Mouse (Mus musculus) bone marrow macrophage, adult 2 months (primary cell): ENCODE measurements around the gene Disc1. TPM values are rescaled to one million over a fixed set of nuclear protein-coding genes. Genes with fewer than 3 reads are reported as not detected.

ENCODE experiments used
- H3K27ac ChIP-seq: 2 replicates; pipeline ENCODE4 v1.5.1; 2012; ENCODE audit warnings: low read depth, low read length; ENCODE audit not compliant: insufficient read depth
- H3K4me1 ChIP-seq: 2 replicates; pipeline ENCODE4 v1.6.1; 2012; ENCODE audit warnings: low read length; ENCODE audit not compliant: control insufficient read depth, insufficient read depth
- H3K4me3 ChIP-seq: 2 replicates; pipeline ENCODE4 v1.5.1; 2012; ENCODE audit warnings: mild to moderate bottlenecking, low read length, moderate library complexity; ENCODE audit not compliant: insufficient read depth
- CTCF ChIP-seq: IDR thresholded peaks from 2 replicates; pipeline ENCODE4 v1.5.1; 2012; ENCODE audit warnings: low read depth, mild to moderate bottlenecking, low read length, moderate library complexity
- POLR2A ChIP-seq: IDR thresholded peaks from 2 replicates; pipeline ENCODE4 v1.6.1; 2012; ENCODE audit warnings: mild to moderate bottlenecking, low read depth, low read length, borderline replicate concordance
- polyA plus RNA-seq: library from polyadenylated mRNA; stranded (reverse); fragments of >200 nt; gene quantifications from 2 replicates; pipeline ENCODE4 v1.2.4, GENCODE M21; 2012; ENCODE audit not compliant: missing spikeins, insufficient read depth, insufficient read length

Gene Disc1
- polyA plus RNA-seq, 1 experiment = 2.8 TPM

- H3K27ac ChIP-seq = no peak overlapping the region
- H3K4me1 ChIP-seq = no peaks in the 10 kb centered on the region
- TF ChIP-seq POLR2A (no peak), CTCF (no peak)
- no peak overlapping the region for H3K4me3 ChIP-seq
Observed at GRCm38 (mm10) chr8:125174237-125174636, 120.2 kb downstream of the Disc1 start.

- H3K4me1 ChIP-seq = no peaks in the 10 kb centered on the region
- TF ChIP-seq CTCF (no peak), POLR2A (no peak)
- no peak overlapping the region for H3K27ac ChIP-seq
- no peak overlapping the region for H3K4me3 ChIP-seq
Observed at GRCm38 (mm10) chr8:125174851-125175250, 120.9 kb downstream of the Disc1 start.

- H3K27ac ChIP-seq = no peak overlapping the region
- TF ChIP-seq CTCF = no peak
- no peak for TF ChIP-seq POLR2A
- no peaks in the 10 kb centered on the region for H3K4me1 ChIP-seq
- H3K4me3 ChIP-seq = no peak overlapping the region
Observed at GRCm38 (mm10) chr8:125175661-125176060, 121.7 kb downstream of the Disc1 start.

DNA sequence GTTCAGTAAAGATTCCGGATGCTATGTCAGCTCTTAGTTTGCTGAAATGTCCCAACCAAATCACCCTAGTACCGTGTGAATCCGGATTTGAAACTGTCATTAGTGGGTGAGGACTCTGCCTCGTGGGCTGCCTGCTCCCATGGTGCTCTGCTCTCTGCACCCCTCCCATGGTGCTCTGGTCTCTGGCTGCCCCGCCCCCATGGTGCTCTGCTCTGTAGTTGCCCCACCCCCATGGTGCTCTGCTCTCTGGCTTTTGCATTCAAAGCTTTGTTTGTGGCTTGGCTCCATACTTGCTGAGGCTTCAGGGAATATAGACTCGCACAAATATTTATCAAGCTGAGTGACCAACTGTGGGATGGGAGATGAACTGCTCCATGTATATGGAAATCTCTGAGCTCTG lies 123.1 kb downstream of the Disc1 start:
- no peaks in the 10 kb centered on the region for H3K4me1 ChIP-seq
- H3K27ac ChIP-seq = no peak overlapping the region
- no peak overlapping the region for H3K4me3 ChIP-seq
- TF ChIP-seq CTCF = no peak
- no peak for TF ChIP-seq POLR2A

DNA sequence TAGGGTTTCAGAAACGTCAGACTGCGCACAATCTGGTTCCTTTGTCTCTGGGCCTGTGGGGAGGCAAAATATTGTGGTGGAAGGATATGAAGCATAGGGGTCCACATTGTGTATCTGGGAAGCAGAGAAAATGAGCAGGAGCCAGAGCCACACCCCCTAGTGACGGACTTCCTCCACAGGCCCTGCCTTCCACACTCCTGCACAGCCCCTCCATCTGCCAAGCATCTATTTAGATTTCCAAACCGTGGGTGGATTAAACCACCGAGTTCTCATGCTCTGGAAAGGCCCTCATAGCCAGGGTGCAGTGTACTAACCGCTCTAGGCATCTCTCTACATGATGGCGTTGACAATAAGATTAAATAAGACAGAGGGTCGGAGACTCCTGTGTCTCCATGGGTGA lies 124.0 kb downstream of the Disc1 start:
- H3K4me3 ChIP-seq = no peak overlapping the region
- TF ChIP-seq POLR2A (no peak), CTCF (no peak)
- no peak overlapping the region for H3K27ac ChIP-seq
- H3K4me1 ChIP-seq = no peaks in the 10 kb centered on the region

GRCm38 (mm10) chr8:125183548-125184451 lies 129.8 kb downstream of the Disc1 start:
- H3K4me3 ChIP-seq = no peak overlapping the region
- no peak overlapping the region for H3K27ac ChIP-seq
- TF ChIP-seq CTCF = peak; percentile 87
- TF ChIP-seq POLR2A = no peak
- H3K4me1 ChIP-seq = 0 out of 2 replicates have a peak, but pooled peaks cover 2% of the 10 kb centered on the region

DNA sequence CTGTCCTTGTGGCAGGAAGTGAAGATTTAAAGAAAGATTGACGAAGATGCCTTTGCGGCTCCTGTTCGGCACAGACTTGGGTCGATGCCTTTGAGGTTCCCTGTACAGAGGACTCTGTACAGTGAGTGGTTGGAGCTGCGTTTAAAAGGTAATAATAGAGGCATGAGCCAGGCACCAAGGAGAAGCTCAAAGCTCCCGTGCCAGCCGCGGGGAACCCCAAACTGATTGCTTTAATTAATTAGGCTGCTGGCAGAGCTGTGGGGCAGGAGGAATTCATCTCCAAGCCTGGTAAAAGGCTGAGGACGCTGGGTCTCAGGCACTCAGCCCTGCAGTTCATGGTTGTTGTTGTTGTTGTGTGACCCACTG lies 130.4 kb downstream of the Disc1 start:
- no peak for TF ChIP-seq CTCF
- TF ChIP-seq POLR2A = no peak
- Histone ChIP-seq H3K4me3 (no peak overlapping the region), H3K27ac (no peak overlapping the region), H3K4me1 (0 out of 2 replicates have a peak, but pooled peaks cover 2% of the 10 kb centered on the region)

DNA sequence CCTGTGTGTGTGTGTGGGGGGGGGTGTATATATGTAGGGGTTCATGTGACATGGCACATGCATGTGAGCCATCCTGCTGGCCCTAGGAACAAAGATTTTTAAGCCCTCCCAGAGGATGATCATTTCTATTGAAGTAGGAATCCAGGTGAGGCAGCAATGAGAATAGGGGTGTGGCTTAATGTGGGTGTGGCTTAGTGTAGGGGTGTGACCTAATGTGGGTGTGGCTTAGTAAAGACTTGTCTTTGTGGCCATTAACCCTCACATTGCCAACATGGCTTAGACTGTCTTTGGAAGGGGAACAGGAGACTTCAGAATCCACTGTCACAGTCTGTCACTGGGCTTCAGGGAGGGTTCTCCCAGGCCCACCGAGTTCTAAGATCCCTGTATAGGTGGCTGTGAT lies 130.9 kb downstream of the Disc1 start:
- Histone ChIP-seq H3K27ac (no peak overlapping the region), H3K4me1 (0 out of 2 replicates have a peak, but pooled peaks cover 2% of the 10 kb centered on the region), H3K4me3 (no peak overlapping the region)
- TF ChIP-seq POLR2A = no peak
- TF ChIP-seq CTCF = no peak

- Histone ChIP-seq H3K4me1 (0 out of 2 replicates have a peak, but pooled peaks cover 2% of the 10 kb centered on the region), H3K4me3 (no peak overlapping the region), H3K27ac (no peak overlapping the region)
- no peak for TF ChIP-seq CTCF
- TF ChIP-seq POLR2A = no peak
Observed at GRCm38 (mm10) chr8:125187044-125187443, 133.0 kb downstream of the Disc1 start.

DNA sequence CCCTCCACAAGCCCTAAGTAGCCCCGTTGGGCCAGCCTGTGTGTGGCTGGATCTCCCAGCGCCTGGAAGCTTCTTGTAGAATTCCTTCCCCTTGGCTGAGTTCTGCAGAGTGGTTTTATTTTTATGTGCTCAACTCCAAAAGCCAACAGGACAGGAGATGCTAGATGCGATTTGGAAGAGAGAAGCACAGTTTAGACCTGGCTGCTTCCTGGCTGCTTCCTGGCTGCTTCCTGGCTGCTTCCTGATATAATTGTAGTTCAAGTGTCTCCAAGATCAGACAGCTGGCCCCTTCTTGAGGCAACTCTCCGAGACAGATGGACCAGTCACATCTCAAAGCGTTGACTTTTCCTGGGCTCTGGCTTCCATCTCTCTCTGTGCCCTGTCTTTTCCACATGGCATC lies 139.7 kb downstream of the Disc1 start:
- Histone ChIP-seq H3K4me3 (no peak overlapping the region), H3K27ac (no peak overlapping the region), H3K4me1 (peaks cover 2% of the 10 kb centered on the region)
- no peak for TF ChIP-seq POLR2A
- no peak for TF ChIP-seq CTCF

DNA sequence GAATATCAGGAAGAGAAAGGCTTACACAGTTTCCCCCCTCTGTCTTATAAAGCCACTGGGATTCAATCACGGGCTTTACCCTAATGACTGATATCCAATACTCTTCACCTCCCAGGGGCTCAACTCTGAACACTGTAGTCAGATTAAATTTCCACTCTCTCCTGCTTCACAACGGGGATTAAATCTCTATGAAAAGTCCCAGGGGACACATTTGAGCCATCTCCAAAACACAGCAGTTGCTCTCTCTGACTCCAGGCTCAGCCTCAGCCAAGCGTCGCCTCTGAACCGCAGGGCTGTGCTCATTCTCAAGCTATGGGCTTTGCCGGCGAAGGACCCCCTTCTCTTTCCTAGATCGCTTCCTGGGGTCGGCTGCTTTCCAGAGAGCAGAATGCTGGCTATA lies 141.1 kb downstream of the Disc1 start:
- TF ChIP-seq POLR2A (no peak), CTCF (no peak)
- no peak overlapping the region for H3K27ac ChIP-seq
- H3K4me3 ChIP-seq = no peak overlapping the region
- H3K4me1 ChIP-seq = peaks cover 12% of the 10 kb centered on the region
